Mouse (Mus musculus): ENCODE data around the gene Fbxl17. TPM values are rescaled to one million over a fixed set of nuclear protein-coding genes. Genes with fewer than 3 reads are reported as not detected.

Fbxl17 gene
- polyA plus RNA-seq, 1 experiment from 2014 or later = 9.0 TPM

DNA sequence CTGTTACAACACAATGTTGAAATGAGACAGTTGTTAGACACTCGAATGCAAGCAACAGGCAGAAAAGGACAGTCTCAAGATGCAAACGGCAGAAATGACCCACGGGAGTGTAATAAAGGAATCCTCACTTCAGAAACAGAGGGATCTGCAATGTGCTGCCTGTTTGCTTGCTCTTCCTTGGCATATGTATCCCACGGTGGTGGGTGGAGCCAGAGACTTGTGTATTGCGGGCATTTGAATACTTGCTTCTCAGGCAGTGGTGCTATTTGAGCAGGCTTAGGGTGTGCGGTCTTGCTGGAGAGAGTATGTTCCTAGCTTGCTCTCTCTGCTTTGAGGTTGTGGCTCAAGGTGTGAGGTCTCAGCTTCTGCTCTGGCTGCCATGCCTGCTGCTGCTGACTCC lies 228.8 kb downstream of the Fbxl17 start:
- Histone ChIP-seq H3K9ac (no peak overlapping the region), H3K27ac (ENCODE audit: low read depth) (no peak overlapping the region), H3K9me3 (ENCODE audit: low read depth, low read length) (no peaks in the 10 kb centered on the region), H3K27me3 (ENCODE audit: insufficient read depth, low read length) (no peaks in the 10 kb centered on the region), H3K36me3 (ENCODE audit: insufficient read depth) (no peaks in the 10 kb centered on the region), H3K4me2 (no peak overlapping the region), H3K4me3 (ENCODE audit: low read depth, low read length) (no peak overlapping the region), H3K4me1 (ENCODE audit: insufficient read depth) (no peaks in the 10 kb centered on the region)
- no peak for DNase-seq
- 64% methylated on average over 6 of the region's 6 CpGs for WGBS
- ATAC-seq (ENCODE audit: insufficient read depth) = no peak
- no peak for TF ChIP-seq CTCF (IDR thresholded peaks at IDR 0.05; ENCODE audit: low read depth)

- H3K9me3 ChIP-seq (ENCODE audit: low read depth, low read length) = no peaks in the 10 kb centered on the region
- WGBS = 77% methylated on average over 5 of the region's 5 CpGs
- H3K36me3 ChIP-seq (ENCODE audit: insufficient read depth) = no peaks in the 10 kb centered on the region
- no peak overlapping the region for H3K9ac ChIP-seq
- H3K27ac ChIP-seq (ENCODE audit: low read depth) = no peak overlapping the region
- no peaks in the 10 kb centered on the region for H3K4me1 ChIP-seq (ENCODE audit: insufficient read depth)
- no peaks in the 10 kb centered on the region for H3K27me3 ChIP-seq (ENCODE audit: insufficient read depth, low read length)
- no peak overlapping the region for H3K4me3 ChIP-seq (ENCODE audit: low read depth, low read length)
- ATAC-seq (ENCODE audit: insufficient read depth) = no peak
- H3K4me2 ChIP-seq = no peak overlapping the region
- DNase-seq = no peak
- no peak for TF ChIP-seq CTCF (IDR thresholded peaks at IDR 0.05; ENCODE audit: low read depth)
These were observed 229.3 kb downstream of the Fbxl17 start for GRCm38 (mm10) chr17:63270513-63270912.

- no peak overlapping the region for H3K9ac ChIP-seq
- ATAC-seq (ENCODE audit: insufficient read depth) (no peak), DNase-seq (no peak)
- no peaks in the 10 kb centered on the region for H3K4me1 ChIP-seq (ENCODE audit: insufficient read depth)
- whole genome bisulfite sequencing = 90% methylated on average over 5 of the region's 5 CpGs
- H3K4me2 ChIP-seq = no peak overlapping the region
- H3K4me3 ChIP-seq (ENCODE audit: low read depth, low read length) = no peak overlapping the region
- no peaks in the 10 kb centered on the region for H3K27me3 ChIP-seq (ENCODE audit: insufficient read depth, low read length)
- H3K27ac ChIP-seq (ENCODE audit: low read depth) = no peak overlapping the region
- no peak for TF ChIP-seq CTCF (IDR thresholded peaks at IDR 0.05; ENCODE audit: low read depth)
- no peaks in the 10 kb centered on the region for H3K36me3 ChIP-seq (ENCODE audit: insufficient read depth)
- H3K9me3 ChIP-seq (ENCODE audit: low read depth, low read length) = no peaks in the 10 kb centered on the region
These were observed 237.1 kb downstream of the Fbxl17 start for GRCm38 (mm10) chr17:63262674-63263073.

GRCm38 (mm10) chr17:63261508-63262141 lies 238.2 kb downstream of the Fbxl17 start:
- Histone ChIP-seq H3K4me2 (no peak overlapping the region), H3K4me1 (ENCODE audit: insufficient read depth) (no peaks in the 10 kb centered on the region), H3K9ac (no peak overlapping the region), H3K27me3 (ENCODE audit: insufficient read depth, low read length) (no peaks in the 10 kb centered on the region), H3K27ac (ENCODE audit: low read depth) (0 out of 2 replicates have a peak overlapping the region, but pooled peaks have one; percentile 27), H3K36me3 (ENCODE audit: insufficient read depth) (no peaks in the 10 kb centered on the region), H3K4me3 (ENCODE audit: low read depth, low read length) (no peak overlapping the region), H3K9me3 (ENCODE audit: low read depth, low read length) (no peaks in the 10 kb centered on the region)
- no peak for DNase-seq
- no peak for TF ChIP-seq CTCF (IDR thresholded peaks at IDR 0.05; ENCODE audit: low read depth)
- peak; percentile 63; the same call in 1 of the 2 replicates for ATAC-seq (ENCODE audit: insufficient read depth)
- 76% methylated on average over 10 of the region's 10 CpGs for WGBS

DNA sequence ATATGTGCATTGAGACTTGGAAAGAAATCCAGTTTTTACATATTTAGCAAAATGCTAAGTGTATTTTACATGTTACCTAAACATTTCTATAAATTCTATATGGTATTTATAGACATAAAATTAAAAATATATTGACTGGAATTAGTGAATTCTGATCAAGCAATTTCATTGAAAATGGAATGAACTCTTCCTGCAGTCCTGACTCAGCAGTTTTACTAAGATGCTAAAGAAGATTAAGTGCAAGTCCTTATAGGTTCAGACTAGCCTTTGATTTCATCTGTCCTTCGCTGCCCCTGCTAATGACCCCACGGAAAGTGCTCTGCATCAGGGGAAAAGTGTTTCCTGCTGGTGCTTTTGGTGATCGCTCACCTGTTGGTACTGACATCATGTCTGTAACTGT lies 240.7 kb downstream of the Fbxl17 start:
- Histone ChIP-seq H3K27ac (ENCODE audit: low read depth) (no peak overlapping the region), H3K27me3 (ENCODE audit: insufficient read depth, low read length) (no peaks in the 10 kb centered on the region), H3K4me3 (ENCODE audit: low read depth, low read length) (no peak overlapping the region), H3K4me2 (no peak overlapping the region), H3K36me3 (ENCODE audit: insufficient read depth) (no peaks in the 10 kb centered on the region), H3K9me3 (ENCODE audit: low read depth, low read length) (no peaks in the 10 kb centered on the region), H3K9ac (no peak overlapping the region), H3K4me1 (ENCODE audit: insufficient read depth) (no peaks in the 10 kb centered on the region)
- ATAC-seq (ENCODE audit: insufficient read depth) = no peak
- no peak for DNase-seq
- WGBS = 84% methylated on average over 3 of the region's 3 CpGs
- TF ChIP-seq CTCF (IDR thresholded peaks at IDR 0.05; ENCODE audit: low read depth) = no peak

GRCm38 (mm10) chr17:63246144-63246619 lies 253.6 kb downstream of the Fbxl17 start:
- H3K27me3 ChIP-seq (ENCODE audit: insufficient read depth, low read length) = no peaks in the 10 kb centered on the region
- TF ChIP-seq CTCF (IDR thresholded peaks at IDR 0.05; ENCODE audit: low read depth) = no peak
- DNase-seq (no peak), ATAC-seq (ENCODE audit: insufficient read depth) (peak; percentile 35; the same call in 1 of the 2 replicates)
- H3K9me3 ChIP-seq (ENCODE audit: low read depth, low read length) = no peaks in the 10 kb centered on the region
- WGBS = 37% methylated on average over 7 of the region's 7 CpGs
- H3K4me3 ChIP-seq (ENCODE audit: low read depth, low read length) = no peak overlapping the region
- no peaks in the 10 kb centered on the region for H3K4me1 ChIP-seq (ENCODE audit: insufficient read depth)
- H3K36me3 ChIP-seq (ENCODE audit: insufficient read depth) = no peaks in the 10 kb centered on the region
- no peak overlapping the region for H3K27ac ChIP-seq (ENCODE audit: low read depth)
- no peak overlapping the region for H3K9ac ChIP-seq
- no peak overlapping the region for H3K4me2 ChIP-seq

DNA sequence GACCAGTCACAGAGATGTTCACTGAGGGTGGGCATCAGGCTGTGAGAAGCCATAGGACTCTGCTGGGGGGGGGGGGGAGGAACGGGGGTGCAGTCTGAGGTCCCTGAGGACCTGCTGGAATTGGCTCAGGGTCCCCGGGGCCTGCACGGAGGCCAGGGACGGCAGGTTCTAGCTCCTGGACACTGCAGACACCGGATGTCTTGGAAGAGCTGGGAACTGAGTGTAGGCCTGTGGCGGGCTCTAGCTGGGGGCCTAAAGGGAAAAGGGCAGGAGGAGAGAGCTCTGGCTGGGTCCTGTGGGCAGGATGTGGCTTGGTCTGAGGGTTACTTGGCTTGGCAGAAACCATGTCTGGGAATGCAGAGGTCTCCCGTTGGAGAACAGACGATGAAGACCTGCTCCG lies 254.3 kb downstream of the Fbxl17 start:
- no peak for TF ChIP-seq CTCF (IDR thresholded peaks at IDR 0.05; ENCODE audit: low read depth)
- H3K27ac ChIP-seq (ENCODE audit: low read depth) = no peak overlapping the region
- no peaks in the 10 kb centered on the region for H3K36me3 ChIP-seq (ENCODE audit: insufficient read depth)
- no peaks in the 10 kb centered on the region for H3K9me3 ChIP-seq (ENCODE audit: low read depth, low read length)
- H3K9ac ChIP-seq = no peak overlapping the region
- no peaks in the 10 kb centered on the region for H3K4me1 ChIP-seq (ENCODE audit: insufficient read depth)
- H3K4me3 ChIP-seq (ENCODE audit: low read depth, low read length) = no peak overlapping the region
- H3K4me2 ChIP-seq = no peak overlapping the region
- DNase-seq = no peak
- no peaks in the 10 kb centered on the region for H3K27me3 ChIP-seq (ENCODE audit: insufficient read depth, low read length)
- 89% methylated on average over 9 of the region's 9 CpGs for WGBS
- no peak for ATAC-seq (ENCODE audit: insufficient read depth)

All from lung, embryonic 14.5 days (tissue).